Mouse (Mus musculus): ENCODE data around the gene Ly6f.
"Not testable (repeated sequence)": the region's sequence is repeated elsewhere in the genome, so short reads cannot be mapped to it uniquely, and the experiment has no call there.

Ly6f gene

GRCm38 (mm10) chr15:75268121-75268520, at the start of gene Ly6f:
Ly6f (plus strand) TSS chr15:75268421.
- no peak for DNase-seq (ENCODE audit: low spot score)

GRCm38 (mm10) chr15:75221942-75222341, 46.3 kb upstream of the Ly6f start:
- no peak for DNase-seq (ENCODE audit: low spot score)

DNA sequence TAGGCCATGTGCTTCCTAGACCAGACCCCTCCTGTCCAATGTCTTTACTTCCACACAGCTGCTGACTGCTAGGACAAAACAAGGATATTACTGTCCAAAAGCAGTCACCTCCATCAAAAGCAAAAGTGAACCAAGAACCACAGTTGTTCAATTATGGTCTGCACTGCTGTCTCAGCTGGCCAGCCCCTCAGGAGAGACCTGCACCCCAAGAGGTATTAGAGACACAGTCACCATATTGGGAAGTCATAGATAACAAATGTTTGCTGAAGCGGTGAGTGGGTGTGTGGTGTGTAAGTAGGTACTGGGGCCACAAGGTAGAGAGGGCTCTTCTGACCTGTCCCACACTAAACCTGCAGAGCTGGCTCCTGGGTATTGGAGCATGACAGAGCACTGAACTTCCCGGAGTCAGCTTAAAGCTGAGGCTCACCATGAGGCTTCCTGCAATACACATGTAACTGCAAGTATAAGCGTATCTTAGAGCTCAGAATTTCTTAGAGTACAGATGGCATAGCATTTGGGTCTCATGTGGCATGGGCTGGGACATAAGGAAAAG, 30.4 kb upstream of the Ly6f start:
- no peak for DNase-seq (ENCODE audit: low spot score)

DNA sequence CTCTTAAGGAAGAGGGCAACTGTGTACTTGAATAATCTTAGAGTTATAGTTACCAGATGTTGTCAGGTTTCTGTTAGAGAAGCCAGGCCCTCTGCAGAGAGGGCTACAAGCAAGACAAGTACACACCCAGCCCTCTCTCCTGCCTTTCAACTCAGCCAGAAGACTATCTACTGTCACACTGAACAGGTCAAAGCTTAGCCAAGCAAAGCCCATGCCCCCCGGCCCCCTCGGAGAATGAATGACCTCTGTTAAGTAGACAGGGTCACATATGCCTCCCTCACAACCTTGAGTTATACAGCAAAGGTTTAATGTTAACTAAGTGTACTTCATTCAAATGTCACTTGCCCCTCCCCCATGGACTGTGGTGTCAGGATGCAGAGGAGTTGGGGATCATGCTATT, 27.7 kb upstream of the Ly6f start:
- DNase-seq (ENCODE audit: low spot score) = no peak

GRCm38 (mm10) chr15:75242756-75243640, 25.2 kb upstream of the Ly6f start:
- DNase-seq (ENCODE audit: low spot score) = no peak

DNA sequence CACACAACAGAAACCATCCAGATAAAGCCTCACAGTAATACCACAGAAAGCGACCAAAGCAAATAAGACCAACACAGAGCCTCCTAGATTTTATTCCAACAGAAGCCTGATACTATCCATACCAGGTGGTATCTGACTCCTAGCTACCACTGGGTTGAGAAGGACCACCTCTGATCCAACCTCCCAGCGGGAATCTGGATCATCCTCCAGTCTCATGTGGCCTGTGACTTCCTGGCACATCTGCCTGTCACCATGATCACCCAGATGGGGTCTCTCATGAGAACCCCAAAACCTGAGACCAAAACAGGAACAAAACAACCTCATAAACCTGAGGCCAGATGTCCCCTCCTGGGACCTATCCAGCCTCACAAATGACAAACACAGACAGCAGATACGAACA, 13.6 kb upstream of the Ly6f start:
- no peak for DNase-seq (ENCODE audit: low spot score)

- DNase-seq (ENCODE audit: low spot score) = no peak
These were observed 2.4 kb upstream of the Ly6f start for GRCm38 (mm10) chr15:75265863-75266262.

DNA sequence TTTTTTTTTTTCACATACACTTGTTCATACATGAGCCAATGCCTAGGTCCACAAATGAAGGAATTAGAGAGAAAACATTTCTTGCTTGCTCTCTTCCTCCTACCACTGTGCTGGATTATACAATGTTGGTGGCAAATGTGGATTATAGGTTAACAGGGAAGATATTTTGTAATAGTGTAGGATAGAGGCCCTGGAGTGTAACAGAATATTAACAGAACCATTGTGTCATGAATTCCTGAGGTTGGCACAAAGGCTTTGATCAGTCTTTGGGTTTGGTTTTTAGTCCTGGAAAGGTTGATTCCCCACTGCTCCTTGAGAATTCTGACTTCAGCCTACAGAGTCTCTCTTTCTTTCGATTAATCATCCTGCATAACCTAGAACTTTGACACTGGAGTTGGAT, 1.6 kb upstream of the Ly6f start:
- no peak for DNase-seq (ENCODE audit: low spot score)

DNA sequence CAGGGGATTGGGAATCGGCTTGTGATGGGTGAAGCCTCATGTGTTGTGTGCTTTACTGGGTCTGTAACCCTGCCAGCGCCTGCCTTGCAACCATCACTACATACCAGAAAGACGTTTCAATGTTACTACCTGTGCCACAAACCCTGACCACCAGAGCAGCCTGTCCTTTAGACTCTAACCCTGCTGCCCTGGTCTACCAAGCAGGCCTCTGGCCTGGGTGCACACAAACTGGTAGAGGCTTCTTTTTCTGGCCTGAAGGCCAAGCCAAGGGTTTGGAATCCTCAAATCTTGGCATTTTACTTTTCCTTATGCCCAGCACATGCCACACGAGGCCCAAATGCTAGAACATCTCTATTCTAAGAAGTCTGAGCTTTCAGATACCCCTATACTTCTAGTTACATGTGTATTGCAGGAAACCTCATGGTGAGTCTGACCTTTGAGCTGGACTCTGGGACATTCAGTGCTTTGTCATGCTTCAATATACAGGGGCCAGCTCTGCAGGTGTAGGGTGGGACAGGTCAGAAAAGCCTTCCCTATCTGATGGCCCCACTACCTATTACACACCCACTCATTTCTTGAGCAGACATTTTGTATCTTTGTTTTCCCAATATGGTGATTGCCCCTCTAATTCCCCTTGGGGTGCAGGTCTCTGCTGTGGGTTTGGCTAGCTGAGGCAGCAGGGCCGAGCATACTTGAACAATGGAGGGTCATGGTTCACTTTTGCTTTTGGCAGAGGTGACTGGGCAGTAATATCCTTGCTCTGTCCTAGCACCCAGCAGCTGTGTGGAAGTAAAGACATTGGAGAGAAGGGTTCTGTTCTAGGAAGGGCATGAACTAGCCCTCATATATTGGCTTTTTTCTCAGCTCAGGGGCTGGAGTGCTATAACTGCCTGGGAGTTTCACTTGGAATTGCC, 952 bp downstream of the Ly6f start:
- no peak for DNase-seq (ENCODE audit: low spot score)

DNA sequence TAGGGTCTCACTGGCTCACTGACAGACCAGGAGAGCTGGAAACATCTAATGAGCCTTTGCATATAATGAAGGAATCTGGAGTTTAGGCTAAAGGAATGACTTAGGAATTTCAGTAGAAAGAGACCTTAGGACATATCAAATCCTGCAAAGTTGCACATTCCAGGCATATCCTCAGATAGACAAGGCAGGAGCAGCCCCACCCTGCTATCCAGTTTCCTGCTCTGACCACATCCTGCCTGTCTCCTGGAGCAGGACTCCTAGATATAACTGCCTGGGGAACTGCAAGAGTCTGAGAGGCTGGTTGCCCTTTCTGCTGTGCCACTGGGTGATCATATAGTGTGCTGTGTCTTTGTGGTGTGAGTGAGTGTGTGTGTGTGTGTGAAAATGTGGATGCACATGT, 1.9 kb downstream of the Ly6f start:
- DNase-seq (ENCODE audit: low spot score) = no peak

DNA sequence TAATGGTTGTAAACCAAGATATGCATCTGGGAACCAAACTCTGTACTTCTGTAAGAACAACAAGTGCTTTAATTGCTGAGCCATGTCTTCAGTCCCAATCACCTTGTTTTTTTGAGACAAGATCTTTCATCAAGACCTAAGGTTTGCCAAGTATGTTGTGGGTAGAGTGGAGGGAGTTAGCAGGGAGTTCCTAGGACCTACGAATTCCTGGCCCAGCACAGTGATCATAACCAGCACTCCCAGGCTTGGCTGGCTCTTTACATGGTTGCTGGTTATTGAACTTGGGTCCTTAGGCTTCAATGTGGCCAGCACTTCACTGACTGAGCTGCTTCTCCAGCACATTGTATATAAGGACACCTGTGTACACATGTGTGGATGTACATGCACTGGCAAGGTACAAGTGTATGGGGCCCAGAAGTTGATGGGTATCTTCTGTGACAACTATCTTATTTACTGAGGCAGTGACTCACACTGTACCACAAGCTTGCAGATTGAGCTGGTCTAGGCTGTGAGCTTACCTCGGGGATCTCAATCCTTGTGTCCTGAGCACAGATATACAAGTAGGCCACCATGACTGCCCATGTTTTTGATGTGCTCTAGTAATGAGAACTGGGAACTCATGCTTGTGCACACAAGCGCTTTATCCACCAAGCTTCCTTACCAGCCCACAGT, 2.6 kb downstream of the Ly6f start:
- DNase-seq (ENCODE audit: low spot score) = no peak

DNA sequence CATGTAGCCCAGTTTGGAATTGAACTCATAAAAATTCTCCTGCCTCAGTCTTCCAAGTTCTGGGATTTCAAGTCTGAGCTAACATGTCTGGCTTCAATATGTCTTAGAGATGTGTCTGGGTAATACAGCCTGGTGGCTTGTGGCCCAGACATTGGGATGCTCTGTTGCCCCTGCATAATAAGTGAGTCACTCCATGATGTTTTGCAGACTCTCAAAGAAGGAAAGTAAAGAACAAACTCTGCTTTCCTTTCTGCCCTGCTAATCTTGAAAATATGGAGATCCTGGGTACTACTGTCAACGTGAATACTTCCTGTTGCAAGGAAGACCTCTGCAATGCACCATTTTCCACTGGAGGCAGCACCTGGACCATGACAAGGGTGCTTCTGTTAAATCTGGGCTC, 3.2 kb downstream of the Ly6f start:
- DNase-seq (ENCODE audit: low spot score) = no peak

GRCm38 (mm10) chr15:75271891-75272290, 3.7 kb downstream of the Ly6f start:
- DNase-seq (ENCODE audit: low spot score) = no peak

GRCm38 (mm10) chr15:75281991-75282390, 13.8 kb downstream of the Ly6f start:
- DNase-seq (ENCODE audit: low spot score) = not testable (repeated sequence)

DNA sequence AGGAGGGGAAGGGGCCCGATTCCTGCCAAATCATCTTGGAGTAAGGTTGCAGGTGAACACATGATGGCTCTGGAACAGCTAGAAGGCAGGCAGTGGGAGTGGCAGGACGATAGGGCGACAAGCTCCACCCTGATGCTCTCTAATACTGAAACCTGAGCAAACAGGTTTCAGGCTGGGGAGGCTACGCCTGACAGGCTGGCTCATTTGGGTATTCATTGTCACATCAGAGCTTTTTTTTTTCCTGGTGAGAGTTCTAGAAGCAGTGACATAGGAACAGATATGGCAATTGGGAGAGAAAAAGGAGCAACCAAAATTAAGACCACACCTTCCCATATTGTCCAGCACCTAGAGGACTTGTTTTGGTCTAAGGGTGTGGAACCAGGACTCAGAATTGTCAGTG, 18.3 kb downstream of the Ly6f start:
- not testable (repeated sequence) for DNase-seq (ENCODE audit: low spot score)

GRCm38 (mm10) chr15:75292377-75292776, 24.2 kb downstream of the Ly6f start:
- DNase-seq (ENCODE audit: low spot score) = no peak

DNA sequence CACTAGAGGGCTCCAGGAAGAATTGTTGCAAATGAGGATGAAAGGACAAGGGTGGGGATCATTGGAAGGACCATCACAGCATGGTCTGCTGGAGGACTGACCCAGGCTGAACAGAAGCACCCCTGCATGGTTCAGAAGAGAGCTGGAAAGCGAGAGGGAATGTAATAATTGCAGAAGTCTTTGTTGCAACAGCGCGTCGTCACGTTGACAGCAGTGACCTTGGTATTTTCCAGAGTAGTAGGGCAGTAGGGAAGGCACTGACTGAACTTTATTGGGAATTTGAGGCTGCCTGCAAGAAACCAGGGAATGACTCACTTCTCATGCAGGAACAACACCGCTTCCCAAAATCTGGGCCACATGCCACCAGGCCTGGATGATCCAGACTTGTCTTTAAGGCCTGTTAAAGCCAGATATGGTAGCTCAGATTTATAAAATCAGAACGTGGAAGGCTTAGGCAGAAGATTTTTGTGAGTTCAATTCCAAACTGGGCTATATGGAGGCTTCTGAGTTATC, 25.7 kb downstream of the Ly6f start:
- no peak for DNase-seq (ENCODE audit: low spot score)

GRCm38 (mm10) chr15:75306101-75306500, 37.9 kb downstream of the Ly6f start:
- no peak for DNase-seq (ENCODE audit: low spot score)

GRCm38 (mm10) chr15:75309186-75309585, 41.0 kb downstream of the Ly6f start:
- no peak for DNase-seq (ENCODE audit: low spot score)

GRCm38 (mm10) chr15:75309946-75310345, 41.7 kb downstream of the Ly6f start:
- DNase-seq (ENCODE audit: low spot score) = no peak

DNA sequence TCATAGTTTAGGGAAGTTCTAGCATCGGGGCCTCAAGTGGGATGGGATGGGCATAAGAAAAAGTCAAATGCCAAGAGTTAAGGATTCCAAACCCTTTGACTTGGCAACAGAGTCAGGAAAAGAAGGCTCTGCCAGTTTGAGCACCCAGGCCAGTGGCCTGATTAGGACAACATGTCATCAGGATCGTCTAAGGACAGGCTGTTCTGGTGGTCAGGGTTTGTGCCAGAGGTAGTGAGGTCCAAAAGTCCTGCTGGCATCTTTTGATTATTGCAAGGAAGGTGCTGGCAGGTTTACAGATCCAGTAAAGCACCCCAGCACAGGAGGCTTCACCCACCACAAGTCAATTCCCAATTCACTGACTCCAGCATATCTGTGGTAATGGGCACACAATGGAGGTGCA, 46.2 kb downstream of the Ly6f start:
- DNase-seq (ENCODE audit: low spot score) = no peak

- DNase-seq (ENCODE audit: low spot score) = no peak
These were observed 49.0 kb downstream of the Ly6f start for GRCm38 (mm10) chr15:75317255-75317654.
